Mouse (Mus musculus) fibroblast of lung, adult 2 months (primary cell): ENCODE data around the gene Retn.

Source experiments
- DNase-seq: peaks from one replicate; pipeline ENCODE4 v3.0.0-alpha.2; 2011; ENCODE audit warnings: low read depth

The Retn gene

GRCm38 (mm10) chr8:3660889-3661288 is 5.3 kb downstream of the Retn start:
- DNase-seq: no peak

- no peak for DNase-seq
Measured at GRCm38 (mm10) chr8:3664405-3664804, 8.8 kb downstream of the Retn start.

GRCm38 (mm10) chr8:3665507-3665906 is 9.9 kb downstream of the Retn start, which contains the start of gene Mcemp1:
Mcemp1 (plus strand) TSS chr8:3665754.
- no peak for DNase-seq

GRCm38 (mm10) chr8:3670388-3670787 is 14.8 kb downstream of the Retn start:
- DNase-seq: no peak

DNA sequence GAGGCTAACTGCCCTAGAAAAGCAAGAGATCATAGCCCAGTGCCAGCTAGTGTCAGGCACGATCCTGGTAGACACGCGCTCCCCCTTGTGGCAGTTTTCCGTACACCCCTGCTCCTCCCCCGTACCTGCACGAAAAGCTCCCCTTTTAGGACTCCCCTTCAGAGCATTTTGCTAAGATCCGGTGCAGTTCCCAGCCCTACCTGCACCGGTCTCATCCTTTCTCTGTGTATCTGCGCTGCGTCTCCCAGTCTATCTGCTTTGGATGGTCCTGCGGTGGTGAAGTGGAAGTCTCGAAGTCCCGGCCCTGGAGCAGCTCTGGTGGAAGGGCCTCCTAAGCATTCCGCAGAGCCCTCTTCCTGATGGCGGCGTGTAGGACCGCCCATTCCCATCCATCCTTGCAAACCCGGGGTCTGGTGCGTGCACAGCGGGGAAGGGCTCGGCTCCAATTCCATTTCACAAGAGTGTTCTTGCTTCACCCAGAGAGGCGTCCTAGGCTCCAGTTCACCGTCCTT is 16.5 kb downstream of the Retn start, which contains the start of gene Fcor:
Fcor (minus strand) TSS at position 383 of the 512 bp plus-strand sequence.
- peak; percentile 54 for DNase-seq

- DNase-seq: no peak
Measured at GRCm38 (mm10) chr8:3674671-3675070, 19.1 kb downstream of the Retn start.

DNA sequence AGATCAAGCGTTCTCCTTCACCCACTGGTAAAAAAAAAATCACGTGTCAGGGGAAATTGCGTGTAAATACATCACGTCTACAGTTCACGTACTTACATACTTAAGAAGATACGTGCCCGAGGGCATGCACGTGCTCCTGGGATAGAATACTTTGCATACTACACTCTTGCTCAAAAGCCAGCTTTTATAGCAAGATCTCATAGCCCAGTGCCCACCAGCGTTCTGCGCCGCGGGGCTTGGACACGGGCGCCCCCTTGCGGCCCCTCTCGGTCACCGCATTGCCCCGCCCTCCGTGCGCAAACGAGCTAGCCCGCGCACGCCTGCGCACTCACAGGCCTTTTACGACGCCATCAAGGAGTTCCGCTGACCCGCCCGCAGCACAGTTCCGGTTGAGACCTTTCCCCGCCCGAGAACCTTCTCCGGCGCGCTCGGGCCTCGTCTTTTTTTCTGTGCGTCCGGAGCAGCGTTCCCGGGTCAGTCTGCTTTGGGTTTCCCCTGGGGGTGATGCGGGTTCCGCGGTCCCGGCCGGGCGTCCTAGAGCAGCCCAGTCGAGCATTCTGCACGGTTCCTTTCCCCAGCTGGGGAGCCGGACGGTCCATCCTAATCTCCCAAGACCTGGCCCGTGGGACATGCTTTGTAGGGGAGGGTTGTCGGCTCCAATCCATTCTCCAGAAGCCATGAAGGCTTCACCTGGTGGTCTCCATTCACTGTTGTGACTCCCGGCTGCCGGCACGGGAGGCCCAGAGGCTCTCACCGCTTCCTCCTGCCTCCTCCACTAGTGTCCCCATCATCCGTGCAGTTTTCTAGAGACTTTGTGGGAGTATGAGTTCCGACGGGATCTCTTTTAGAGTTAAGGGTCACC is 20.8 kb downstream of the Retn start, which contains the start of gene Trappc5:
Trappc5 (plus strand) TSS at position 169 of the 862 bp plus-strand sequence.
- peak; percentile 75 for DNase-seq

DNA sequence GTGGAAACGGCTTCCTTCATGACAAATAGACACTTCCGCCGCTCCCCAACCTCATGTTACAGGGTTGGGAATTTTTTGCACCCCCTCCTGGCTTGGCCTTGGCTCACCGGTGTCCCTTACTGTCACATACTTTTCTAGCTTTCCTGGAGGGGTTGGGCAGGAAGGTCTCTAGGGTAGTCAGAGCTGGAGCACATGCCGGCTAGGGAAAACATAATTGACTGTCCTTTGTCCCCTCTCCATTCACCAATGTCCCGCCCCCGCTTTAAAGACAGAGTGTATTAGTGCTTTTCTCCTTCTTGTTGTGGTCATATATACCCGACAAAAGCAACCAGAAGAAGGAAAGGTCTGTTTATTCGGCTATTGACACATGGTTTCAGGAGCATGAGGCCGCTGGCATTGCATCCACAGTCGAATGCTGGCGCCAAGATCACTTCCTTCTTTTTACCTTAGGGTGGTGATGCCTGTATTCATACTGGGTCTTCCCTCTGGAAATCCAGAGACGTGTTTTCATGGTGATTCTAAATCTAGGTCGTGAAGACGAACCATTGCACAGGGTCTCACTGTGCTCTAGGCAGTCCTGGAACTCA is 21.5 kb downstream of the Retn start:
- DNase-seq: no peak

DNA sequence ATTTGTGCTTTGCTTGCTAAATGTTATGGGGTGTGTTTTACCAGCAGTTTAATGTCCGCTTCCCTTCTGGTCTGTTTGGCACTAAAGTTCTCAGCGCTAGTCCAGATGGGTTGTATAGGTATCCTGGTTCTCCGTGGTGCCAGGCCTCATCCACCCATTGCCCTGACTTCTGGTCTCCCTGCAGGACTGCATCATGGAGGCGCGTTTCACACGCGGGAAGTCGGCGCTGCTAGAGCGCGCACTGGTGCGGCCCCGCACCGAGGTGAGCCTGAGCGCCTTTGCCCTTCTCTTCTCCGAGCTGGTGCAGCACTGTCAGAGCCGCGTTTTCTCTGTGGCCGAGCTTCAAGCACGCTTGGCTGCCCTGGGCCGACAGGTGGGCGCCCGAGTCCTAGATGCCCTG is 23.3 kb downstream of the Retn start:
- DNase-seq: no peak

DNA sequence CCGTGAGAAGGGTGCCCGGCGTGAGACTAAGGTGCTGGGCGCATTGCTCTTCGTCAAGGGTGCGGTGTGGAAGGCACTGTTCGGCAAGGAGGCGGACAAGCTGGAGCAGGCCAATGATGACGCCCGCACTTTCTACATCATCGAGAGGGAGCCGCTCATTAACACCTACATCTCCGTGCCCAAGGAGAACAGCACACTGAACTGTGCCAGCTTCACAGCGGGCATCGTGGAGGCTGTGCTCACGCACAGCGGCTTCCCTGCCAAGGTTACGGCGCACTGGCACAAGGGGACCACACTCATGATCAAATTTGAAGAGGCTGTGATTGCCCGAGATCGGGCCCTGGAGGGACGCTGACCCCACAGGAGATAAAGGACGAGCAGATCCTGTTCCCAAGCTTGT is 23.7 kb downstream of the Retn start:
- no peak for DNase-seq

GRCm38 (mm10) chr8:3679656-3680055 is 24.1 kb downstream of the Retn start:
- DNase-seq: no peak

DNA sequence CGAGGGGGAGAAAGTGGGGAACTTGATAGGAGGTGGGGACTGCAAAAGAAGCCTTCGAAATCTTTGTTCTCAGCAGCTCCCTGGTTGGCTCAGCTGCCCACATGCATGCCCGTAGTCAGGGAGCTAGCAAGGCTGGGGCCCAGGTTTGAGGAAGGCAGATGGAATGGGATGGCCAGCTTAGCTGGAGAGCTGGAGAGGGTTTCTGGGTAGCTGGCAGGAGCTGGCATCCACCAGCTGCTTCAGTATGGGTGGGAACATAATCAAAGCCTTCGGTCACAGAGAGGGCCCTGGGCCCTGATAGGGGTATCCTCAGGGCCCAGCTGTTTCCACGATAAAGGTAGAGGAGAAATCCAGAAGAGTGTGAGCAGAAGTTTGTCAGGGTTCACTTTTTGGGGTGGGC is 26.9 kb downstream of the Retn start:
- DNase-seq: no peak

DNA sequence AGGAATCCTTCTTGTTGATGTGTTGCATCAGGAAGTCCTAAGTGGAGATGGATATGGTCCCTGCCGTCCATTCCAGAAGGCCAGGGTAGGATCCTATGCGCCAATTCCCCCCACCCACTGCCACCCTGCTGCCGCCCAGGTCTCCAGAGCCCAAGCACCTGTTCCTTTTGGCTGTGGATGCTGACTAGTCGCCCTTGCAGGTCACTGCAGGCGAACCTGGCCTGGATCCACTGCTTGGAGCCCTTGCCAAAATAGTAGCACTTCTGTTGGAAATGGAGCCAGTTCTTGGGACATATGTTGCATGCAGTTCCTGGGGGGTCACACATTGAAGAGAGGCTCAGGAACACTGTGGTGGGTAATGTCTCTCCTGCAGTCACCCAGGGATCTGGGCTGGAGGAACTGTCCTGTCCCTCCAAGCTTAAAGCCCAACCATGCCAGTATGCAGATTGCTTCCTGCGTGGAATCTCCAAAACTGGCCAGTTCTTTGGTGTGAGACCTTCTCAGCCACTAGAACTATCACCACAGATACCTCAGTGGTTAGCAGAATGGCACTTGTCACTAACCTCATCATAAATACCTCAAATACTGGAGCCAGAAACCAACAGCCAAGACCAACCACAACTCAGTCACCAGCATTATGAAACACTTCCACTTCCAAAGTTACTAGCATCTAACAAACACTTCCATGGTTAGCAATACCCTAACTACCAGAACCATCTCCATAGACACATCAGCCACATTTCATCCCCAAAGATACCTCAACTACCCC is 28.0 kb downstream of the Retn start:
- DNase-seq: no peak

DNA sequence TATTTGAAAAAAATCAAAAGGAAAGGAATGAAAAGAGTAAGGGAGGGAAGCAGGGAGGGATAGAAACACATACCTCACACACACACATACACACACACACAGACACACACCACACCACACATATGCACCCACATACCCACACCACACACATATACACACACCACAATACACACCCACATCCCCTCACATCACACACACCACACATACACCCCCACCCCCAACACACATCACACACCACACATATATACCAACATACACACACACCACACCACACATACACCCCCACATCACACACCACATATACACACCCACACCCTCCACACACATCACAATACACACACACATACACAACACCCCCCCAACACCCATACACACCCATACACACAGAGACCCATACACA is 29.0 kb downstream of the Retn start:
- DNase-seq: no peak

DNA sequence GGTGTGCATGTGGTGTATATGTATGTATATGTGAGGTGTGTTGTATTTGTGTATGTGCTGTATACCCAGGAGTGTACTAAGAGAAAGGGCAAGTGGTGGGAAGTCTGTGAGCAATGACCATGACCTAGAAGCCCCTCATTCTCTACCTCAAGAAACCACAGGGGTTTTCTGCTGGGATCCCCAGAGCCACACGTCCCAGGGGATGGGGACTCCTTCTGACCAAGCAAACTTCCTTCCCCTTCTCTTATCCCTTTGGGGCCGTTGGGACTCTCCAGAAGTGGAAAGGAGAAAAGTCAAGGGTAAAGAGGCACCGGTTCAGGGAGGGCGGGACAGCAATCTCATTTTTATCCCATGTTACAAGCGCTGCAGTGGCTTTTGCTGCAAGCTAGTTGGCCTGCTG is 29.9 kb downstream of the Retn start:
- DNase-seq: no peak

DNA sequence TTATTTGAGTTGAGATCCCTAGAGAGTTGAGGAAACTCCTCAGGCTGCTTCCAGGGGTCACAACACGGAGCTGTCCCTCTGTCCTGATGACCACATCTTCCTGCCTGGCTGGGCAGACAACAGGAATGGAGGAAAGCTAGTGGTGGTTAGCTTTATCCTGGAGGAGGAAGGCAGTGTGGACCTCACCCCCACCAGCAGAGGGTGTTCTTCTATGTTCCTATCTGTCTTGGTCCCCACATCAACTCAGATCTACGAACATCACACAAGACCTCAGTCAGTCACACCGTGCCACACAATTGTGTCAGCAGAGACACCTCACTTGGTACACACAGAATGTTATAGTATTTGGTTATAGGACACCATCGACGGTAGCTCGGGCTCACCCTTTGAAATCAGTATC is 32.0 kb downstream of the Retn start:
- DNase-seq: no peak

DNA sequence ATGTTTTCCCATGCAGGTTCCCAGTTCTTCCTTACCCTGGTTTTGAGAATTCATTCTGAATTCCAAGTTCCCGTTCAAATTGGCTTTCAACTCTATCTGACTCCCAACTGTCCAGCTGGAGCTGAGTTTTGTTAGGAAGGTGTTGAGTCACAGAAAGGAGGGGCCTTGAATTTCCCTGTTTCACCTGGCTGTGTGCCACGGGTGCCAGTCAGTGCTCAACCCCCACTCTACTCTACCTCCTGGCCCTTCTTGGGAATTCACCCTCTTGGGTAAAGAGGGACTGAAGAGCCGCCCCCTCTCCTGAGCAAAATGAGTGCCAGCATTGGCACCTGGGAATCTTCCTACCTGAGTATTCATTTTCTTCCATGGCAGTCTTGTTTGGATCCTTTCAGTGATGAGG is 35.2 kb downstream of the Retn start:
- DNase-seq: no peak

DNA sequence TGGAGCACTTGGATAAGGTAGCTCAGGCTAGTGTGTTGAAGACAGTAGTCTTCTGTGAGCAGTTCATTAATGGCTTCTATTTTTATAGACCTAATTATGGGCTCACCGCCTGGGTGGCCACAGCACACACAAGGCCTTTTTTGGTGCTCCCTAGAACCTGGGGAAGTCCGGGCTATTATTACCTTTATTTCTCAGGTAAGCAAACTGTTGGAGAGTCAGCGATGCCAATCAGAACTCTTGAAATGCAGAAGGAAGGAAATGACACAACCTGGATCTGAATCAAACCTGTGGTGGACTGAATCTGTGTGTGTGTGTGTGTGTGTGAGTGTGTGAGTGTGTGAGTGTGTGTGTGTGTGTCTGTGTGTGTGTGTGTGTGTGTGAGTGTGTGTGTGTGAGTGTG is 38.6 kb downstream of the Retn start, which contains the start of gene Fcer2a:
Fcer2a (minus strand) TSS at position 55 of the 400 bp plus-strand sequence.
- no peak for DNase-seq

GRCm38 (mm10) chr8:3701491-3701890 is 45.9 kb downstream of the Retn start:
- no peak for DNase-seq

DNA sequence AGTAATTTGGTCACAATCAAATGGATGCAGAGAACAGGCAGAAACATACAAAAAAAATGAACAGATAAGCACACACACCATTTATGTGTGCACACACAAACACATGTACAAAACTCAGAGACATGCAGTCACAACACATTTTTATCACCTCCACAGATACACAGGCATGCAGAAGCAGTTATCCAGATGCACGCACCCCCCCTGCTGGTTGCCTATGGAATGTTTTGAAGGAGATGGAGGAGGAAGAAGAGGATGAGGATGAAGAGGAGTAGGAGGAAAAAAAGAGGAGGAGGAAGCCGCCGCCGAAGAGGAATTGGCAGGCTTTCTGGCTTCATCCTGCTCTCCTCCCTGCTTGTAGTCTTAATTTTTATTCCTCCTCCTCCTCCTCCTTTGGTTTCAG is 50.1 kb downstream of the Retn start:
- no peak for DNase-seq

- DNase-seq: no peak
Measured at GRCm38 (mm10) chr8:3707611-3708010, 52.0 kb downstream of the Retn start.
